Mouse (Mus musculus) hindbrain, embryonic 12.5 days (tissue): ENCODE measurements at regions not wholly inside any gene's neighbourhood (a gene's known extent, or its start where the extent isn't known, plus 50 kb on each side); places are given as distances from the start of the nearest gene placed in this dataset.
"Not testable (repeated sequence)": the region's sequence is repeated elsewhere in the genome, so short reads cannot be mapped to it uniquely, and the experiment has no call there.

ENCODE experiments used
- ATAC-seq: fragments of 200-750 bp; cut with Nextera tagmentation; 2 replicates; pipeline ENCODE4 v1.8.0; 2017; ENCODE audit warnings: moderate TSS enrichment; ENCODE audit not compliant: low FRiP score
- H3K27ac ChIP-seq: fragments of 300-500 bp; sonication (generic); 2 replicates; pipeline ENCODE4 v1.5.1; 2016; ENCODE audit warnings: mild to moderate bottlenecking
- H3K27me3 ChIP-seq: fragments of 300-500 bp; sonication (generic); 2 replicates; pipeline ENCODE4 v1.6.1; 2016; ENCODE audit warnings: mild to moderate bottlenecking
- H3K36me3 ChIP-seq: fragments of 300-500 bp; sonication (generic); 2 replicates; pipeline ENCODE4 v1.6.1; 2016; ENCODE audit warnings: mild to moderate bottlenecking
- H3K4me1 ChIP-seq: fragments of 300-500 bp; sonication (generic); 2 replicates; pipeline ENCODE4 v1.6.1; 2016
- H3K4me2 ChIP-seq: fragments of 300-500 bp; sonication (generic); replicated peaks from 2 replicates; pipeline ENCODE4 v1.6.1; 2016; ENCODE audit warnings: mild to moderate bottlenecking
- H3K4me3 ChIP-seq: fragments of 300-500 bp; sonication (generic); 2 replicates; pipeline ENCODE4 v1.5.1; 2016; ENCODE audit warnings: mild to moderate bottlenecking
- H3K9ac ChIP-seq: fragments of 300-500 bp; sonication (generic); 2 replicates; pipeline ENCODE4 v1.6.1; 2016; ENCODE audit warnings: mild to moderate bottlenecking, moderate library complexity
- H3K9me3 ChIP-seq: fragments of 300-500 bp; sonication (generic); replicated peaks from 2 replicates; pipeline ENCODE4 v1.6.1; 2016; ENCODE audit warnings: mild to moderate bottlenecking
- WGBS: fragments of 180-500 bp; shearing (Covaris S2); methylation state at CpG from one replicate; pipeline ENCODE4 v1.1.7; 2016; 5-methylcytosine and 5-hydroxymethylcytosine counted together

- no peak overlapping the region for H3K4me2 ChIP-seq
- H3K36me3 ChIP-seq: no peaks in the 10 kb centered on the region
- no peak for ATAC-seq
- peaks cover 13% of the 10 kb centered on the region; the same call in 1 of the 2 replicates for H3K4me1 ChIP-seq
- H3K27me3 ChIP-seq: no peaks in the 10 kb centered on the region
- H3K9ac ChIP-seq: no peak overlapping the region
- no peak overlapping the region for H3K4me3 ChIP-seq
- H3K27ac ChIP-seq: no peak overlapping the region
- no peaks in the 10 kb centered on the region for H3K9me3 ChIP-seq
- WGBS: 67% methylated on average over 3 of the region's 3 CpGs
Observed at GRCm38 (mm10) chr7:111183512-111183911, 100.7 kb upstream of the Eif4g2 start.

DNA sequence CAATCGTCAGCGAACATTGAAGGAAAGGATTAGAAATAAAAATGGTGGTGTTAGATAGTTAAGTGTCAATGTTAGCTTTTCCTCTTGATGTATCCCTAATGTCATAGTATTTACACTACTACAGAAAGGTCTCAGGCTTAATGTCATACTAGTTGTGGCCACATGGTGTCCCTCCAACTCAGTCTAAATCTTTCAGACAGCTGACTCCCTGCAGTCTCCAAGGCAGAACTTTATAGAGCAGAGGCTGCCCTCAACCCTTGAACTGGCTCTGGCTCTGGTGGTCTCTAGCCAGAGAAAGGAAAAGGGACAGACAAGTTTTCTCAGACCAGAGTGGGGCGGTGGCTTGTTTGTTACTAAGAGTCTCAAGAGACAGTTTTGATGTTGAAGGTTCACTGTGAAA, 99.5 kb upstream of the Eif4g2 start:
- Histone ChIP-seq H3K9ac (no peak overlapping the region), H3K9me3 (no peaks in the 10 kb centered on the region), H3K4me1 (peaks cover 13% of the 10 kb centered on the region; the same call in 1 of the 2 replicates), H3K4me3 (no peak overlapping the region), H3K27ac (no peak overlapping the region), H3K4me2 (no peak overlapping the region), H3K27me3 (no peaks in the 10 kb centered on the region), H3K36me3 (no peaks in the 10 kb centered on the region)
- no peak for ATAC-seq
- WGBS: 72% methylated on average over 3 of the region's 3 CpGs

- 58% methylated on average over 7 of the region's 7 CpGs for WGBS
- no peak overlapping the region for H3K9ac ChIP-seq
- H3K27me3 ChIP-seq: no peaks in the 10 kb centered on the region
- no peak overlapping the region for H3K4me3 ChIP-seq
- no peak overlapping the region for H3K27ac ChIP-seq
- H3K36me3 ChIP-seq: no peaks in the 10 kb centered on the region
- no peak overlapping the region for H3K4me2 ChIP-seq
- no peaks in the 10 kb centered on the region for H3K9me3 ChIP-seq
- H3K4me1 ChIP-seq: peaks cover 7% of the 10 kb centered on the region; the same call in 1 of the 2 replicates
- peak; percentile 38; the same call in 1 of the 2 replicates for ATAC-seq
Observed at GRCm38 (mm10) chr7:111179401-111180271, 96.8 kb upstream of the Eif4g2 start.

DNA sequence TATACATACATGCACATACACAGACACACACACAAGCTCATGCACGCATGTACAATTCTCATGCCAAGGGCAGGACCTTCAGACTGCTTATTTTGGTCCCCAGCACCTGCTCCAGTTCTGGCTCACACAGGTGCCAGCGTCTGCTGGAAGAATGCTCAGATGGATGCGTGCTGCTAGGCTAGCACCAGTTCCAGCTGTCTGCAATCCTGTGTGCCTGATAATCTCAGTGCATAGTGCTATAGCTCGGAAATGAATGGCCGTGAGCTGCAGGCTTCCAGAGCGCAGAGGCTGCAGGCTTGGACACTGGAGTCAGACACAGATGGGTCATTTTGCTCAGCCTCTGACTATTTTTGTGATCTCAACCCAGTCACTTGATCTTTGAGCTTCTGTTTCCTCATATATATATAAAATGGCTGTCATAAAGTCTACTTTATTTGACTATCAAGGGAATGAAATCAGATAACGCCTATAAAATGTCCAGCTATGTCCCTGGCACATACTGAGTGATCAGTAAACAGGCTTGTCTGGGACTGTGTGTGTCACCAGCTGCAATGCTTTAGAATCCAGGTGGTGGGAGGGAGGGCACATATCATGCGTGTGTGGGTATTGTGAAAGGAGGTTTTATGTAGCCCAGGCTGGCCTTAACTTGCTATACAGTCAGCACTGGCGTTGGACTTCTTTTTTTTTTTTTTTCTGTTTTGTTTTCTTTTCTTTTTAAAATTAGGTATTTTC, 91.7 kb upstream of the Eif4g2 start:
- Histone ChIP-seq H3K36me3 (no peaks in the 10 kb centered on the region), H3K4me1 (0 out of 2 replicates have a peak, but pooled peaks cover under 1% of the 10 kb centered on the region), H3K4me2 (no peak overlapping the region), H3K27me3 (no peaks in the 10 kb centered on the region), H3K9ac (no peak overlapping the region), H3K4me3 (no peak overlapping the region), H3K9me3 (no peaks in the 10 kb centered on the region), H3K27ac (no peak overlapping the region)
- ATAC-seq: no peak
- 88% methylated on average over 9 of the region's 9 CpGs for WGBS

- no peak overlapping the region for H3K4me3 ChIP-seq
- no peak for ATAC-seq
- 96% methylated on average over 2 of the region's 2 CpGs for WGBS
Observed at GRCm38 (mm10) chr7:111172061-111172460, 89.2 kb upstream of the Eif4g2 start.

GRCm38 (mm10) chr7:111168546-111169233, 85.9 kb upstream of the Eif4g2 start:
- not testable (repeated sequence) for H3K36me3 ChIP-seq, H3K4me2 ChIP-seq, H3K27me3 ChIP-seq, H3K27ac ChIP-seq, H3K4me3 ChIP-seq, H3K4me1 ChIP-seq, ATAC-seq, H3K9me3 ChIP-seq, H3K9ac ChIP-seq
- 92% methylated on average over 3 of the region's 3 CpGs for WGBS

More at GRCm38 (mm10) chr7:111172061-111172460, 89.2 kb upstream of the Eif4g2 start:
- Histone ChIP-seq H3K36me3 (no peaks in the 10 kb centered on the region), H3K4me2 (no peak overlapping the region), H3K27me3 (no peaks in the 10 kb centered on the region), H3K9ac (no peak overlapping the region), H3K27ac (no peak overlapping the region), H3K9me3 (no peaks in the 10 kb centered on the region), H3K4me1 (no peaks in the 10 kb centered on the region)

GRCm38 (mm10) chr7:111164994-111165393, 82.2 kb upstream of the Eif4g2 start:
- no peak overlapping the region for H3K9ac ChIP-seq
- no peak for ATAC-seq
- H3K4me3 ChIP-seq: no peak overlapping the region
- no peaks in the 10 kb centered on the region for H3K9me3 ChIP-seq
- no peak overlapping the region for H3K4me2 ChIP-seq
- no peaks in the 10 kb centered on the region for H3K36me3 ChIP-seq
- no peaks in the 10 kb centered on the region for H3K27me3 ChIP-seq
- no peak overlapping the region for H3K27ac ChIP-seq
- no peaks in the 10 kb centered on the region for H3K4me1 ChIP-seq
- WGBS: 84% methylated on average over 3 of the region's 3 CpGs

DNA sequence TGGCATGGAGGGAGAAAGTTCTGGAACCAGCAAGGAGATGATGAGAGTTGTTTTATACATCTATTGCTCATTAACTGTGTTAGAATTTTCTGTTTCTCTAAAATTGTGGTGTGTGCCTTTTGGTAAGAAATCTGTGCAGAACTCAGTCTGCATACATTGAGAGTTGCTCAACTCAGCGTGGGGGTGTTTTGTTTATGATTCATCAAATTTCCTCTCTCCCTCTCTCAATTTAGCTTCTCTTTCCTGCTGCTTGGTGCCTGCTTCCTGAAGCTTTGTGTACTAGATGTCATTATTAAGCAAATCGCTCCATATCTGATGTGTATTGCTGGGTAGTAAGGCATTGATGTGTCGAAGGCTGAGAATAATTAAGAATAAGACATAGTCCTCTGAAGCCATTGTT, 81.4 kb upstream of the Eif4g2 start:
- Histone ChIP-seq H3K4me2 (no peak overlapping the region), H3K4me3 (no peak overlapping the region), H3K36me3 (no peaks in the 10 kb centered on the region), H3K27ac (no peak overlapping the region), H3K9ac (no peak overlapping the region), H3K27me3 (no peaks in the 10 kb centered on the region), H3K9me3 (no peaks in the 10 kb centered on the region), H3K4me1 (no peaks in the 10 kb centered on the region)
- ATAC-seq: no peak
- WGBS: 87% methylated on average over 3 of the region's 3 CpGs

- no peaks in the 10 kb centered on the region for H3K36me3 ChIP-seq
- H3K4me3 ChIP-seq: no peak overlapping the region
- no peaks in the 10 kb centered on the region for H3K9me3 ChIP-seq
- no peaks in the 10 kb centered on the region for H3K4me1 ChIP-seq
- WGBS: 50% methylated on average over 3 of the region's 3 CpGs
- H3K27me3 ChIP-seq: no peaks in the 10 kb centered on the region
- H3K4me2 ChIP-seq: no peak overlapping the region
- H3K27ac ChIP-seq: no peak overlapping the region
- ATAC-seq: no peak
- no peak overlapping the region for H3K9ac ChIP-seq
Observed at GRCm38 (mm10) chr7:111163861-111164260, 81.0 kb upstream of the Eif4g2 start.

DNA sequence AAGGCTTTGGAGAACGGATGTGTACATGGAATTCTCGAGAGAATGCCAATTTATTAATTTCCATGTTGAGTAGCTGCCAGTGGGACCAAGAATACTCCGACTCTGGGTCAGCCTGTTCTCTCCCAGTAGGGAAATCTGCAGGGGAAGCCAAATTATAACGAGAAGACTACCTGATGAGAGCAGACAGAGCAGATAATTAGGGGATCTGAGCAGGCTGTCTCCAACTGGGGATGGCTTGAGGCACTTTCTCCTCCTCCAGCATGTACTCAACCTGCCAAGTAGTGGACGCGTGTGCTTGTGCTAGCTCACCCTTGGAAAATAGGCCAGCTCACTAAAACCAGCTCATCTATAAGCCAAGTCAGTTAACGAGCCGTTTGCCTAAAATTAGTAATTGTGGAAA, 80.5 kb upstream of the Eif4g2 start:
- WGBS: 78% methylated on average over 8 of the region's 8 CpGs
- no peaks in the 10 kb centered on the region for H3K27me3 ChIP-seq
- no peak overlapping the region for H3K27ac ChIP-seq
- H3K4me1 ChIP-seq: no peaks in the 10 kb centered on the region
- no peak for ATAC-seq
- H3K9me3 ChIP-seq: no peaks in the 10 kb centered on the region
- no peaks in the 10 kb centered on the region for H3K36me3 ChIP-seq
- H3K9ac ChIP-seq: no peak overlapping the region
- no peak overlapping the region for H3K4me2 ChIP-seq
- no peak overlapping the region for H3K4me3 ChIP-seq

DNA sequence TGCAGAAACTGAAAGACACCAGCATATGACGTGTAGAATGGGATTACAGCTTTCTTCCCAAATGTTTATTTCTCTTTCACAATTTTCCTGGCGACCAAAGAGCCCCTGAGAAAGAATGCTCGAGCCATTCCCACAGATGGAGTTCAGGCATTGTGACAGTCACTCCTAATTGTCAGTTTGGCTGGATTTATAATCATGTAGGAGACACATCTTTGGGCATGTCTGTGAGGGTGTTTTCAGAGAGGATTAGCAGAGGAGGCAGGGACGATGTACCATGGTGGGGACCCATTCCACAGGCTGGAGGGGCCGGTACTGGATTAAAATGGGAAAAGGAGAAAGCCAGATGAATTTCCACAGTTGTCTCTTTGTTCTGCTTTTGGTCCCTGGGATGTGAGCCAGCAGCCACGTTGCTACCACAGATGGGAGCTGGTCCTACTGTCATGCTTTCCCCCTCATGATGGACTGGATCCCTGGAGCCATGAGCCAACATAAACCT, 76.0 kb upstream of the Eif4g2 start:
- no peak overlapping the region for H3K27ac ChIP-seq
- no peak overlapping the region for H3K4me2 ChIP-seq
- no peak for ATAC-seq
- no peaks in the 10 kb centered on the region for H3K27me3 ChIP-seq
- H3K4me3 ChIP-seq: no peak overlapping the region
- WGBS: 73% methylated on average over 6 of the region's 6 CpGs
- H3K9me3 ChIP-seq: no peaks in the 10 kb centered on the region
- H3K9ac ChIP-seq: no peak overlapping the region
- no peaks in the 10 kb centered on the region for H3K36me3 ChIP-seq
- peaks cover 12% of the 10 kb centered on the region; the same call in 1 of the 2 replicates for H3K4me1 ChIP-seq

GRCm38 (mm10) chr7:111157754-111158325, 75.0 kb upstream of the Eif4g2 start:
- no peak overlapping the region for H3K4me2 ChIP-seq
- H3K4me1 ChIP-seq: peaks cover 12% of the 10 kb centered on the region; the same call in 1 of the 2 replicates
- no peak for ATAC-seq
- no peak overlapping the region for H3K4me3 ChIP-seq
- no peaks in the 10 kb centered on the region for H3K27me3 ChIP-seq
- H3K9ac ChIP-seq: no peak overlapping the region
- H3K36me3 ChIP-seq: no peaks in the 10 kb centered on the region
- no peak overlapping the region for H3K27ac ChIP-seq
- WGBS: 55% methylated on average over 9 of the region's 9 CpGs
- no peaks in the 10 kb centered on the region for H3K9me3 ChIP-seq
